Mouse (Mus musculus) right cerebral cortex, postnatal 36 days (tissue): ENCODE data around the gene Vps50.
"Not testable (repeated sequence)": the region's sequence is repeated elsewhere in the genome, so short reads cannot be mapped to it uniquely, and the experiment has no call there.

Source experiments
- DNase-seq, 2 experiments: peaks; one replicate each; pipeline ENCODE4 v3.0.0; 2022; ENCODE audit warnings: low spot score in 2 of 2, mixed read lengths in 1 of 2

The Vps50 gene

DNA sequence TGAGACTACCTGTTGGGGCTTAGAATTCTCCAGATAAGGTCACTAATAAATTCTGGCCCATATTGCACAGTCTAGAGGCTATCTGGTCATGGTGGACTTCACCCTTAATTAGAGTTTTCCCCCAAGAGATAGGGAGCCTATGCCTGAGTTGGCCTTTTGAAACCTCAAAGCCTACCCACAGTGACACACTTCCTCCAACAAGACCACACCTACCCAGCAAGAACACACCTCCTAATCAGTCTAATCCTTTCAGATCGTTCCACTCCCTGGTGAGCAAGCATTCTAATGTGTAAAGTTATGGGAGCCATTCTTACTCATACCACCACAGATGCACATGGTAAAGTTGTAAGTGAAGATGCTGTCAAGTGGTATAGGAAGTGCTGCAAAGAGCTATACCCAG is 37.9 kb downstream of the Vps50 start:
- DNase-seq, result no peak

DNA sequence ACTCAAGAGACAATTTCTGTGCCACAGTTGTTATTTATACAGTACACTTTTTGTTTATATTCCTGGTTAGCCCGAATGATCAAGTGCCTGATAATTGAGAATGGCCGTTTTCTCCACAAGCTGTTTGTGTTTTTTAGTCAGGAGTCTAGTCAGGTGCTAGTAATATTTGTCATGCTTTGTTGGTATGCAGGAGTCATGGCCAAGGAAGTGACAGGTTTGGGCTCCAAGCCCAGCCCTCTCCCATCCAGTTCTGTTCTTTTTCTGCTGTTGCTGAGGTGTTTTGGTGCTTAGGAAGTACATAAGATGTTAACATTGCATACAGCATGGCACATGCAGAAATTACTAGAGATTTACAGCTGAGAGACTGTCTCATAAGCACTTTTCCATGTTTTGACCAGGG is 41.3 kb downstream of the Vps50 start:
- no peak for DNase-seq

DNA sequence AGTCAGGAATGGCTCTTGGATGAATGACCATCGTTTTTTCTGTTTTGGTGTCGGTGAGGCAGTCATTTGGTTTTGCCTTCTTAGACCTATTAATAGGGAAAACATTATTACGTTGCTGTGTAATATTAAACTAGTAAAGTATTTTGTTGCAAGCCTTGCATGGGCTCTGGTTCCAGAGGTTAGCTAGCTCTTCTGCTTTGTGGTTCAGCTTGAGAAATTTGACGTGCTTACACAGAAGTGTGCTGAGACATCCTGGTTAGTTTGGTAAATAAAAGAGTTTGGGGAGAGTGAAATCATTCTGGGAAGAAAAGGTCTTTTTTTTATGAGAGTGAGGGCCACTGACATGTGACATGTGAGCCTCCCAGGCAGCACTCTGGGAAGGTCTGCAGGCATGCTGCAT is 45.7 kb downstream of the Vps50 start:
- no peak for DNase-seq

DNA sequence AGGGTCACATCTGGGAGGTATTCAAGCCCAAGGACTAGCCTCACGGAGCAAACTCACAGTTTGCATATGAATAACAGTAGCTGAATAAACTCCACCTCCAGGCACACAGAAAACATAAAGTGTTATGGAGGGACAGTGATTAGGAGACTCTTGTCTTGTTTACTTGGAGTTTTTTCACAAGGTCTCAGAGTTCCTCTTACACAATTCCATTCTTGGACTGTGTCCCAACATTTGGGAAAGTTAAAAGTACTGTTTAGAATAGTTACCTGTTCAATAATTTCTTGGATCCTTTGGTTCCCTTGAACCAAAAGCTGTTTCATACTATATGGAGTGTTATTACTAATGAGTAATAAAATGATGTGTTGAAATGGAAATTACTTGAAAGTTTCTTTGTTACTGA is 46.8 kb downstream of the Vps50 start:
- no peak for DNase-seq

DNA sequence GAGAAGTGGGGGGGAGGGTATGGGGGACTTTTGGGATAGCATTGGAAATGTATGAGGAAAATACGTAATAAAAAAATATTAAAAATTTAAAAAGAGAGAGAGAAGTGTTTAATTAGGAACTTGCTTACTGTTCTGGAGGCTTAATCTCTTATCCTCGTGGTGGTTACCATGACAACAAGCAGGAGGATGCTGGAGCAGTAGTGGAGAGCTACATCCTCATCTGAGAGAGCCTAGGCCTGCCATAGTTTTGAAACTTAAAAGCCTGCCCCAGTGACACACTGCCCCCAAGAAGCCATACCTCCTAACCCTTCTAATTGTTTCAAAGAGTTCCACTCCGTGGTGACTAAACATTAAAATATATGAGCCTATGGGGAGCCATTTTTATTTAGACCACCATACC is 50.8 kb downstream of the Vps50 start:
- DNase-seq, result no peak

DNA sequence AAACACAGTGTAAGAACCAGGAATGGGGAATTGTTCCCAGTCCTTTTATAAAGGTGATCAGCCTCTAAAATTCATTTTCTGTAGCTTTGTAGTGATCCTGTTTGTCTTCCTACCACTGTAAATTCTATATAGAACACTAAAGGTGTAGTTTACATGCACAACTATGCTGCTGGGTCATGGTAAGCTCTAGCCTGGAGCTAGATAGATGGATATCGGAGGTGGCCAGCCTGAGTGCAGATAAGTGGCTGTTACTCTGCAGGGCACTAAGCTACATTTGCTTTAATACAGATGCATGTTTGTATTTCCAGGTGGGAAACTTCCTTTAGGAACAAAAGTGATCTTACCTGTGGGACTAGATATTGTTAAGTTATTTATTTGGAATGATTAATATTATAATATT is 51.8 kb downstream of the Vps50 start:
- no peak for DNase-seq

DNA sequence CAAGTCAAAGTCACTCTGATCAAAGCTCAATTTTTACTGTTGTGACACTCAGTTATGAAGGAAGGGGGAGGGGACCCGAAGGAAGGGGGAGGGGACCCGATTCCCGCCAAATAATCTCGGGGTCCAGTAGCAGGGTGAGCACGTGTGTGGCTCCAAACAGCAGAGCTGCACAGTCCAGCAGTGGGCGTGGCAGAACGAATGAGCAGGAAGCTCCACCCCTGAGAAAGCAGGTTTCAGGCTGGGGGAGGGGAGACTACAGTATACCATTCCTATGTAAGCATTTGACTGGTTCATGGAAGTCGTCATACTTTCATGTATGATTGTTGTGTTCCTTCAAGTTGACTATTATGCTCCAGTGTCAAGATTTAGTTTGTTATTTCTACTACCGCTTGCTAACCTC is 54.5 kb downstream of the Vps50 start:
- not testable (repeated sequence) for DNase-seq

DNA sequence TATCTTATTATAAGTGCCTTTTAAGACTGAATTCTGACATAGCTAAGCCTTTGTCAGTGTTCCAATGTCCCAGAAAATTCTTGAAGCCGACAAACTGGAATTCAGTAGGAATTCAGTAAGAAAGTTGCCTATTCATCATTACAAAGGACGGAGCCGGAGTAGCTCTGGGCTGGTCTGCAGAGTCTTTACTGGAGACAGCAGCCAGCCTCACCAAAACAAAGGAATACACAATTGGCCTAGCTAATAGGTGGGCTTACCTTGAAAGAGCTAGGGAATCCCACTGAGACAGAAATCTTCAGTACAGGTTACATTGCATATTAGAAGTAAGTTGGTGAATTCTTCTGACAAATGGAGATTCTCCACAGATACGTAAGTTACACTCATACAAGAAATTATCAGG is 59.0 kb downstream of the Vps50 start:
- no peak for DNase-seq

DNA sequence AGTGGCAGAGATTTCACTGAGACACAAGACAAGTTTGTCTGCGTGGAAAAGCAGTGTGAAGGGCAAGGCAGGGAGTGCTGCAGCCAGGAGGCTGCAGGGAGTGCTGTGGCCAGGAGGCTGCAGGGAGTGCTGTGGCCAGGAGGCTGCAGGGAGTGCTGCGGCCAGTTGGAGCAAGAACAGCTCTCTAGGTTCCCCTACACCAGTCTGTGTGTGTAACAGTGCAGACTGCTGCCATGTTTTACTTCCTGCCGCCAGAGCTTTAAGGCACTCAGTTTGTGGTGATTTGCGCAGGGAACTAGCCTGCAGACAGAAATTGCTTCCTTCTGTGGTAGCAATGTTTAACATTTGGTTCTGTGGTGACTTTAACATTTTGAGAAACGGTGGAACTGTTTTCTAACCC is 61.8 kb downstream of the Vps50 start:
- no peak for DNase-seq

DNA sequence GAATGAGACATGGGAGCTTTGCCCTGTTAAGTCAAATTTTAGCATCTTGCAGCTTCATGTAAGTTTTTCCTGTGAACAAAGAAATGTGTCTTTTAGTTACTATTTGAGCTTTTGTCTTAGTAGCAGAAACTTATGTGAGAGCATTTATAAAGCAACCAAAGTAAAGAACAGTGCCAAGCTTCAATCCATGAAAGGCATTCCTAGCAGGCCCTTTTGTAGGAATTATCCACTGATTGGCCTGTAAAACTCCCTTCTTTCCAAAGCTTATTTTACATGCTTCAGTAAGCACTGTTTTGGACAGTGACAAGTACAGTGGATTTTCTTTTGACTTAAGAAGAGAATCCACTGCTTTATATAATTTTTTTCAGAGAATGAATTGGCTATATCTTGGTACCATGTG is 64.1 kb downstream of the Vps50 start:
- DNase-seq, result no peak

DNA sequence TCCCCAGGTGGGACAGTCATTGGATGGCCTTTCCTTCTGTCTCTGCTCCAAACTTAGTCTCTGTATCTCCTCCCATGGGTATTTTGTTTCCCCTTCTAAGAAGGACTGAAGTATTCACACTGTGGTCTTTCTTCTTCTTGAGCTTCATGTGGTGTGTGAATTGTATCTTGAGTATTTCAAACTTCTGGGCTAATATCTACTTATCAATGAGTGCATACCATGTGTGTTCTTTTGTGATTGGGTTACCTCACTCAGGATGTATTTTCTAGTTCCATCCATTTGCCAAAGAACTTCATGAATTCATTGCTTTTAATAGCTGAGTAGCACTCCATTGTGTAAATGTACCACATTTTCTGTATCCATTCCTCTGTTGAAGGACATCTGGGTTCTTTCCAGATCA is 65.9 kb downstream of the Vps50 start:
- DNase-seq, result not testable (repeated sequence)

DNA sequence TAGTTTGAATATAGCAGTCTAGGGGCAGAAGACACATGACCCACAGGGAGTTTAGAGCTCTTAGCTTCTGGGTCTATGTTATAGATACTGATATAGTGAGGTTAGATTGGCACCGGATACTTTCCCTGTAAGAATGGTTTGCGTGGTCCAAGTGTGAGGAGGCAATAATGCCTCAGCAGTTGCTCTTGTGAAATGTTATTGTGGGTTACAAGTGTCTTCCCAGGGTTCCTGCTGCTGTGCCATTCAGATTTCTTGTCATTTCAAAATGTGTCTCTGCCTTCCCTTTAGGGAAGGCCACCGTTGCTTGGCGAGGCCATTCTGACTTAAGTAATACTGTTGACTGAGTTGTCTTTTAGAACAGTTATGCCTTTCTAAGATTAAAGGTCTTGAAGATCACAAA is 66.8 kb downstream of the Vps50 start:
- DNase-seq, result no peak

DNA sequence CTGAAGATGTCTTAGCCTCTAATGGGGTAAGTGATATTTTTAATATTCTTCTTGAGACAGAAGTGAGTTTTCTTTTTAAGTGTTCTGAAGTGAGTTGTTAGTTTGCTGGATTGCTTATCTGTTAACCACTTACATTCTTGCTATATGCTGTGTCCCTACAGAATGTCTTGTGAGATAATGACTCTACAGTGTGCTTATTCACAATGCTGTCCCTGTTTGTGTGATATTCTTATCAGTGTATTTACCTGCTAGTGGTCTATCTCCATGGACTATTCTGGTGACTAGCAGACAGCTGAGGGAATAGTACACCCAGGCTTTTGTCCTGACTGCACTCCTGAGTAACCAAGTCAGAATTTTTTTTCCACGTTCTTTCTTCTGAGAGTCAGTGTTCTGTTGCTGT is 67.5 kb downstream of the Vps50 start:
- DNase-seq, result no peak

DNA sequence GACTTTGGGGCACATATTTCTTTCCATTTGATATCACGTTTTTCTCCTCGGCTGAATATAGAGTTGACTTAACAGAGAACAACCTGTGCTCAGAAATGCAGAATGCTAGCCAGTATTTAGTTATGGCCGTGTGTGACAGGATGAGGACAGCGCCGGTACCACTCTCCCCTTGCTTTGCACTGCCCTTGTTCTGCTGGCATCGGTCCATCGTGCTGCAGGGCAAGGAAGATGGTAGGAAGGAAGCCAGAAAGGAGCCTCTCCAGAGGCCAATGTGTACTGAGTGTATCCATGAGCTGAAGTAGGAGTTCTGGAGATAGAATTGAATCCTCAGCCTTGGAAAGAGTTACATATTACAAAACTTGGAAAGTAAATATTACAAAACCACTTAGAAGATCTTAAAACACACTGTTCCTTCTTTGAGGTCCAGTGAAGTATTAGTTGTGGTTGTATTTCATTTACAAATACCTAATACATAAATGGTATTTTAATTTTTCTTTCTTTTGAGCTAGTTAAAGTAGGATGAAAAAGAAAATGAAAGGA is 69.0 kb downstream of the Vps50 start:
- no peak for DNase-seq

DNA sequence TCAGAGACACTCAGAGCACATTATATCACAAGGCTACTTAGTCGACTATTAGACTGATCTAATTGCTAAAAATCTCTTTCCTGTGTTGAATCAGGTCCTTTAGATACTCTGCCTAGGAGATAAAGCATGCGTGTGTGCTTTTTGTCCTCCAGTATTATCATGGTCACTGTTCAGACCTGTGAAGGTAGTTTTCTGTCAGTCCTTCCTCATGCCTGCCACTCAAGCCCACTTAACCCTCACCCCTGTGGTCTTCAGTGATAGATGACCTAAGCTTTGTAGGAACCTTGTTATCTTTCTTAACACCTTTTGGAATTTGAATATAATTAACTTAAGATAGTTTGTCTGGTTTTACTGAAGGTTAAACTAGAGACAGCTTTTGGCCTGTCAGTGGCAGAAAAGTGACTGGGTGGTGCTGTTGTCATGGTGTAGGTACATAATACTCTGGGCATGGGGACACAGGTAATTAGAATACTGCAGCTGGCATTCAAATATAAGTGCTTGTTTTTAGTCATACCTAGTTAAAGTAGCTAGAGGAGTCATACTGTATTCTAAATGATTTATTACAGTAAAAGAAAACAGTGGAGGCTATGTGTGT is 74.1 kb downstream of the Vps50 start:
- no peak for DNase-seq

DNA sequence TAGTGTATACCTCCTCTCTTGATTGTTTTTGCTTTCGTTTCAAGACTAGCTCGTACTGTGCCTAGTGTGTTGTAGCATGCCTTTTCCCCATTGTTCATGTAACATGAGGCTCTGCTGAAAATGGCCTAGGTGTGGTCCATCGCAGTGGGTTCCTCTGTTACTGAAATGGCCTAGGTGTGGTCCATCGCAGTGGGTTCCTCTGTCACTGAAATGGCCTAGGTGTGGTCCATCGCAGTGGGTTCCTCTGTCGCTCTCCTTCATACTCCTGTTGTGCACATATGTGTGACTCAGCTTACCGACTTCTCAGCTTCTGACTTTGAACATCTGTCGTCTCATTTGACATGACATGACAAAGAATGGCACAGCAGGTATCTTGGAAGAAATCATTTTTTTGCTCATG is 75.6 kb downstream of the Vps50 start:
- no peak for DNase-seq

DNA sequence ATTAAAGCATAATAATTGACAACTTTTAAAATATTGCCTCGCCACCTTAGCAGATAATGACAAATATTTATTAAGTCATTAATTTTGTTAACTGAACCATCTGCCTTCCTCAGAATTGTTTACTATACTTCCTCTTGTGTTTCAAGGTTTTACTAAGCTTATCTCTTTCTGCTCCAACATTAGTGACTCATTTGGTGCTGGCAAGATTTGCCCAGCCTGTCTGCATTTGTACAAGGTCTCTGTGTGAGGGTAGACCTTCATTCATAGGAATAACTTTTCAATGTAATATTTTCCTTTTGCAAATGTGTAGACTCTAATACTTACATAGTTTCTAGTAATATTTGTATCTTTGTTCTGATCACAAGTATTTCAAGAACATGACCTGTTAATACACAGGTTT is 87.2 kb downstream of the Vps50 start:
- DNase-seq, result no peak

DNA sequence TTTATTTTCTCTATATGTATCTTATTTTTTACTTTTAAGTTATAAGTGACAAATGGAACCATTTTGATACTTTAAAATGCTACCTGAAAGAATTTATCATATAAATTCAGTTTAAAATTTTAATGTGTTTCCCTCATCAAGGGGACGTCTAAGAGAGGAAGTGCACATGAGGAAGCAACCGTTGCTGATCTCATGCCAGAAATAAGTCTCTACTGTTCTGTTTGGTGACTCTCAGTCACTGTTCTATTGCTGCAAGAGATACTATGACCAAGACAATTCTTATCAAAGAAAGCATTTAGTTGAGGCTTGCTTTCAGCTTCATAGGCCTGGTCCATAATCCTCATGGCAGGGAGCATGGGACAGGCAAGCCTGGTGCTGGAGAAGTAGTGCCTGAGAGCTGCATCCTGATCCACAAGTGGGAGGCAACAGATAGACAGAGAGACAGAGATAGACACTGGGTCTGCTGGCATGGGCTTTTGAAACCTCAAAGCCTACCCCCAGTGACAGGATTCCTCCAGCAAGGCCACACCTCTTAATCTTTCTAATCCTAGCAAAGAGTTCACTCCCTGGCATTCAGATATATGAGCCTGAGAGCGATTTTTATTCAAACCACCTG is 92.2 kb downstream of the Vps50 start:
- no peak for DNase-seq

DNA sequence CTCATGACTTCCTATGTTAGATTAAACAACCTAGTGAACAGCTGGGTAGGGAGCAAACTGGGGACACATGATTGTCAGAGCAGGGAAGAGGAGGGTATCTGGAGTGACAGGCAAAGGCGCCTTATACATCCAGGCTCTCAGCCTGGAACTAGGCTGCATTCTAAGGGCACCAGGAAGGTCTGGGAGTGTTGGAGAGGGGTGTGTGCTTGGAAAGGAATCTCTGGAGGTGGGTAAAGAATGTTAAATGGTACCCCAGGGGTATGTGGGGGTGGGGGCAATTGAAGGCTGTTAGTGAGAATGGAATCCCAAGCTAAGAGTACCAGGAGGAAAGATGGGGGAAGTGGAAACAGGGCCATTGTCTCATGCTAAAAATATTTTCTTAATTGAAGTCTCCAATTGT is 96.1 kb downstream of the Vps50 start:
- no peak for DNase-seq

DNA sequence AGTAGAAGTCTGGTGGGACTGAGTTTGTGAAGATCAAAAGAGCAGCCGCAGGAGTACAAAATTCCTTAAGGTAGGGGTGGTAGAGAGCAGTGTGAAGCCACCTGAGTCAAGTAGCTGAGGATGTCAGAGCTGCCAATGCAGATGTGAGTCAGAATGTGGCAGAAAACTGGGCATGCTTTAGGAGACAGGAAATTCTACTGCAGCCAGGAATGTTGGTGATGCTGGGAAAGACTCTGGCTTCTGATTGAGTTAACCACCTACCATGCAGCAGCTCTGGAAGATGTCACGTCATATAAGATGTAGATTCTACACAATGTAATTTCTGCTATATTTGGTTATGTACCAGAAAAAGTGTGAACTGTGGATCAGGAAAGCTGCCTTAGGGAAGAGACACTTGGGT is 114.6 kb downstream of the Vps50 start:
- DNase-seq, result no peak

DNA sequence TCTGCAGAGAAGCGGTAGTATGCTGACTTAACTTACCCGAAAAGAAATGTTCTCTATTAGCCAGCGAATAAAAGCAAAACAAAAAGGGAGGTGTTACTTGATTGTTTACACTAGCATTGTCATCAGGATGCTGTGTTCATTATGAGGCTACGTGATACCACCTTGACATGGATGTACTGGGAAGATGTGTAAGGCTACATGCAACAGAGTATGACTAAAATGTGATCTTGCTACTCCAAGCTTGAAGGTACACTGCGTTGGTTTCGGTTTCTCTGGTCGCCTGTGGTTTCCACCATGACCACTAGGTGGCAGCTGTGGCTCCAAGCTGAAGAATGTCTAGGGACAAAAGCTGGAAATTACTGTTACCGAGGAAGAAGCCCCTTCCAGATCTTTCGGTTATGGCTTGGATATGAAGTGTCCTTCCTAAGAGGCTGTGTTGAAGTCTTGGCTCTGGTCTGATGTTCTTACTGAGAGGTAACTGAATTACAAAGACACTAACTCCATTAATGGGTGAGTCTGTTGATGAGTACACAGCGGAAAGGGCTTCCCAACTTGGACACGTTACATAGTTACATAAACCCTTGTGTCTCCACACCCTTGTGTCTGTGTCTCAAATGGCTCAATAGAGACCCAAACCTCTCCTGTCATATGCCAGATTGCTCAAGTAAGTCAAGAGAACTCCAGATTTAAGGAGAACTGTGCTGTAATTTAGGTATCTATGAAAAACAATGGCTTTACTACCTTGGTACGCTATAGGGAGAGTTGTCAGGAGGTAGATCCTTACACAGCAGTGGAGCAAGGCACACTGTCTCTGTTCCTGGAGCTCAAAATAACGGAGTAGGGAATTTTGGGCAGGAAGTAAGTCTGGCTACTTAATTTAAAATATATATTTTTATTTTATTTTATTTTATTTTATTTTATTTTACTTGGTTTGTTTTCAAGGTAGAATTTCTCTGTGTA is 122.5 kb downstream of the Vps50 start:
- DNase-seq, result peak in 1 of 2 experiments; percentile 28
